Mouse (Mus musculus) neutrophil, adult 5-6 weeks (primary cell): ENCODE measurements around the gene D3Ertd751e. TPM values are rescaled to one million over a fixed set of nuclear protein-coding genes. Genes with fewer than 3 reads are reported as not detected.

ENCODE experiments used
- ATAC-seq: fragments of 151-379, 151-347 bp; 2 replicates; pipeline ENCODE4 v1.8.0; 2017; ENCODE audit warnings: mild to moderate bottlenecking, moderate TSS enrichment; ENCODE audit not compliant: insufficient number of reproducible peaks, poor library complexity, low FRiP score, severe bottlenecking; ENCODE audit errors: extremely low read depth
- total RNA-seq: library from RNA; stranded (forward); fragments of 200-1000 nt; gene quantifications from 2 replicates; pipeline ENCODE4 v1.2.3, GENCODE M21; 2017

D3Ertd751e gene
- 13.4 and 18.9 TPM in 2 replicates for total RNA-seq

DNA sequence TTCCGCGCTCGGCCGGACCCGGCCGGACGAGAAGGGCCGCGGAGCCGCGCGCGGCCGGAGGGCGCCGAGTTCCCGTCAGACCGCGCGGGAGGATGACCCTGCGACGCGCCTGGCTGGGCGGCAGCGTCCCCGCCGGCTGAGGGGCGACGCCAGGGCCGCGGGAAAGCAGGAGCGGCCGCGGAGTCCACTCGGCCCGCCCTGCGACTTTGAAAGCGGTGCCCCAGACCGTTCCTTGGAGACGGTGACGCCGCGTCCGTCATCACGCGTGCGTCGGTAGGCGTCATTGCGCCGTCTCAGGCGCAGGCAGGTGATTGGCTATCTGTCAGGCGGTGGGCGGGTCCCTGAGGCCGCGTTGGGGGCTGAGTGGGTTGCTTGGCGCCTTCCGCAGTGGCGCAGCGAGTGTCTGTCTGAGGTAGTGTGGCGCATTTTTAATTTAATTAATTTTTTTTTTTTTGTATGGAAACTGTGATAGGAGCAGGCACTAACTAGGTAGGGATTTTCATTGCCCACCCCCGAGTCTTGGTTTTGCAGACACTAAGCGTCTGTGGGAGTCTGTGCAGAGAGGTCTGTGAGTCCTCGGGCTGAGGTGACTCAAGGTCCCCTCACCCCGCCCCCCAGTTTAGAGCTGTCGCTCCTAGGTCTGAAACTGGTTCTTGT lies at the start of gene D3Ertd751e, which contains the start of gene Sclt1:
D3Ertd751e (plus strand) TSS at position 334 of the 657 bp plus-strand sequence.
Sclt1 (minus strand) TSS at position 237 of the 657 bp plus-strand sequence.
- peak; percentile 100 for ATAC-seq

DNA sequence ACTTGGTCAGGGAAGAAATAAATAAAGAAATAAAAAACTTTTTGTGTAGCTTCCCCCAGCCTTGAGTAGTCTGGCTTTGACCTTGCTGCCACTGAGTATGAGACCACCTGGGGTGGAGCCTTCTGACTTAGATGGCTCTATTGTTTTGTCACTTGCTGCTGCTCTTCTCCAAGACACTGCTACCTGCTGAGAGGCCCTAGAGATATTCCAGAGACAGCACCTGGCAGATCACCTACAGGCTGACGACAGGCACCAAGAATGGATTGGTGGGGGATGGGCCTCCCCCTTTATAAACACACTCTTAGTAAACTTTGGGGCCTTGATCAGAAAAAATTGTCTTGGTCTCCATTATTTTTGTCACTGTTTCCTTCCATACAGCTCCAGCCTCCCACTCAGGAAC lies 46.7 kb upstream of the D3Ertd751e start:
- ATAC-seq: no peak

DNA sequence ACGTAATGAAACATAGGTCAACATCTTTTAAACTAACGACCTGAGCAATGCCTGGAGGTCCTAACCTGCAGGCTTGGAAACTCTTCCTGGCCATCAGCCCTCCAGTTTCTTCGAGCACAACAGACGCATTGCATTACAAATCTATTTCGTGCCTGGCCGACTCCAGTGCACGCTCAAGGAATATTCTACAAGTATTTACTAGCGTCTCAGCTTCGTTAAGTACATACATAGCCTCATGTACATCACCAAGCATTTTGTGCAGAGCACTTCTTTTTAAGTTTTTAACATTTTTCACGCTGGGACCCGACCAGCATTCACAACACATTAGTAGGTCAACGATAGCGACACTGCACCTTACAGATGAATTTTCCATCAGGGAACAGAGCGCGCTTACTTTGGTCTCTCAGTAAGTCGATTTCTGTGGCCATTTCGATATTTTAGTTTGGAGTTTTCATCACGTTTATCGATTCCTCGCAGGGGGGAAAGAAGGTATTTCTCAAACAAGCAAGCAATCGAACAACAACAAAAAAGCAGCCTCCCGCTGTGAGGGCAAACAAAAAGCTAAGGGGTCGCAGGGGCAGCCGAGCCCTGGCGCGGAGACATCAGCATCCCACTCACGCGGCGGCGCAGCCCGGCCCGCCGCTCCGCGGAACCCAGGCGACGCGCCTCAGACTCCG lies 672 bp upstream of the D3Ertd751e start:
- no peak for ATAC-seq

DNA sequence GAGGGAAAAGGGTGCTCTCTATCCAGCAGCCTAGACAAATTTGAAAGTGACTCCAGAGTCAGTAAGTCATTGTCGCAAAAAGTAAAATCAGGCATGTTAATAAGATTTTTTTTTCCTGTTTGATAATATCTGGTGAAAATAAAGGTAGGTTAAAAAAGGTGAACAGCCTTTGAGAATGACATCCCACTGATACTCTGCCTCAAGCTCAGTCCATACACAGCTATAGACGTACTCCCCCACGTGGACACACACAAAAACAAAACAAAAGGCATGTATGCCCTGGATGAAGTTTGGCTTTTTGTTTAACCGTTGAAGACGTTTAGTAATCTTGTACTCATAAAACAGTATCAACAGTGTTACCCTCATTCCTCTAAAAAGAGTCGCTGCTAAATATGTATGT lies 1.0 kb downstream of the D3Ertd751e start:
- no peak for ATAC-seq

DNA sequence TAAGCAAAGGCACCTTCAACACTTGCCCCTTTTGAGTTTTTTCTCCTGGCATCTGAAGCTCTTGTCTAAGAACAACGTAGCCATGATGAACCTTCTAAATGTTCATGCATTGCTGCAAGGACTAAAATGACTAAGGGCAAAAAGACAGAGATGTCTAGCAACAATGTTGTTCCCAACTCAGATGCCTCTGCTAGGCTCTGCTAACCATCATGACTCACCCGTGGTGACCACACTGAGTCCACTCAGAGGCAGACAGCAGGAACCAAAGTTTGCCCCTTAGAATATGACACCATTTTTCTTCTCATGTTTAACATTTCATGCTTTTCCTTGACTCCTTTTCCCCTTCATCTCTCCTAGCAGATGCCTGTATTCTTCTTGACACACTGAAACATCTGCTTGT lies 12.1 kb downstream of the D3Ertd751e start:
- ATAC-seq: no peak

DNA sequence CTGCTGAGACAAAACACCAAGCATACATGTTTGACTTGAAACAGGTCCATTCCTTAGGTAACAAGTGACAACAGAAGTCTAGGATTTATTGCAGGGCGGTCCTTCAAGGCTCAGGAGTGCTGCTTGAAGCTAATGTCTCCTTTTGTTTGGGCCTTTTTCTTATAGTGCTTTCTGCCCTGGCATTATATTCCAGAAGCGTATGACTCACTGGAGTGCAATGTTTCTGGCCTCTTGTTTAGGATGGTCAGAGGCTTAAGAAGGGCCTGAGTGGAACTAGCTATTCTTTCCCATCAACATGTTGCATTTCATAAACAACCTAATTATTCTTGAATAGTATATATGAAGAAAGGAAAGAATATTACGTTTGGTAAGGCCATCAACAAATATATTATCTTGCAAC lies 19.7 kb downstream of the D3Ertd751e start:
- ATAC-seq: no peak

GRCm38 (mm10) chr3:41812447-41812846 lies 70.0 kb downstream of the D3Ertd751e start:
- no peak for ATAC-seq

Other genes starting within 250 kb of the D3Ertd751e start
- 29.7 and 30.3 TPM in 2 replicates for gene Jade1, start 186.9 kb upstream of the D3Ertd751e start, total RNA-seq
- 28.9 and 29.0 TPM in 2 replicates for gene Sclt1, start 97 bp upstream of the D3Ertd751e start, total RNA-seq